Mouse (Mus musculus) hindbrain, postnatal 0 days (tissue): ENCODE results near the gene Prss8. TPM values are rescaled to one million over a fixed set of nuclear protein-coding genes. Genes with fewer than 3 reads are reported as not detected.
"Not testable (repeated sequence)": the region's sequence is repeated elsewhere in the genome, so short reads cannot be mapped to it uniquely, and the experiment has no call there.

Source experiments
- ATAC-seq: fragments of 200-750 bp; cut with Nextera tagmentation; 2 replicates; pipeline ENCODE4 v1.8.0; 2017; ENCODE audit warnings: mild to moderate bottlenecking, moderate TSS enrichment, moderate library complexity
- DNase-seq: peaks from one replicate; pipeline ENCODE4 v3.0.0-alpha.2; 2015; ENCODE audit warnings: low spot score
- H3K27ac ChIP-seq: fragments of 300-500 bp; sonication (generic); 2 replicates; pipeline ENCODE4 v1.5.1; 2014; ENCODE audit warnings: mild to moderate bottlenecking
- H3K27me3 ChIP-seq: fragments of 300-500 bp; sonication (generic); 2 replicates; pipeline ENCODE4 v1.6.1; 2014; ENCODE audit warnings: low read length, mixed read lengths; ENCODE audit not compliant: insufficient read depth
- H3K36me3 ChIP-seq: fragments of 300-500 bp; sonication (generic); 2 replicates; pipeline ENCODE4 v1.6.1; 2014; ENCODE audit warnings: low read length, mixed read lengths; ENCODE audit not compliant: insufficient read depth
- H3K4me1 ChIP-seq: fragments of 300-500 bp; sonication (generic); 2 replicates; pipeline ENCODE4 v1.6.1; 2014; ENCODE audit warnings: antibody characterized with exemption, low read length, mixed read lengths; ENCODE audit not compliant: insufficient read depth
- H3K4me2 ChIP-seq: fragments of 300-500 bp; sonication (generic); 2 replicates; pipeline ENCODE4 v1.6.1; 2014; ENCODE audit warnings: low read depth, mild to moderate bottlenecking, low read length, moderate library complexity, mixed read lengths
- H3K4me3 ChIP-seq: fragments of 300-500 bp; sonication (generic); 2 replicates; pipeline ENCODE4 v1.5.1; 2014; ENCODE audit warnings: low read length
- H3K9ac ChIP-seq: fragments of 300-500 bp; sonication (generic); replicated peaks from 2 replicates; pipeline ENCODE4 v1.6.1; 2014; ENCODE audit warnings: mild to moderate bottlenecking, low read length, moderate library complexity, mixed read lengths
- H3K9me3 ChIP-seq: fragments of 300-500 bp; sonication (generic); 2 replicates; pipeline ENCODE4 v1.6.1; 2016; ENCODE audit warnings: low read length, mixed read lengths
- CTCF ChIP-seq: IDR thresholded peaks from 2 replicates; pipeline ENCODE4 v1.5.1; 2016; ENCODE audit warnings: antibody characterized with exemption, control low read depth, low read depth
- WGBS: fragments of 180-500 bp; shearing (Covaris S2); extraction: QIAGEN DNeasy Blood & Tissue Kit; methylation state at CpG from one replicate; pipeline ENCODE4 v1.1.7; 2014; 5-methylcytosine and 5-hydroxymethylcytosine counted together
- polyA plus RNA-seq: library from polyadenylated mRNA; unstranded; fragments of >200 nt; fragmentation: Nextera tagmentation; extraction: Ambion mirVana; gene quantifications from 2 replicates; pipeline ENCODE4 v1.2.1, GENCODE M21; 2015
- total RNA-seq: library from RNA; depleted of rRNA; stranded (reverse); fragments of >200 nt; gene quantifications from 2 replicates; pipeline ENCODE4 v1.2.3, GENCODE M21; 2014

Gene Prss8
- total and polyA plus RNA-seq, 2 experiments from 2014 or later: 0.26 to 0.35 TPM

DNA sequence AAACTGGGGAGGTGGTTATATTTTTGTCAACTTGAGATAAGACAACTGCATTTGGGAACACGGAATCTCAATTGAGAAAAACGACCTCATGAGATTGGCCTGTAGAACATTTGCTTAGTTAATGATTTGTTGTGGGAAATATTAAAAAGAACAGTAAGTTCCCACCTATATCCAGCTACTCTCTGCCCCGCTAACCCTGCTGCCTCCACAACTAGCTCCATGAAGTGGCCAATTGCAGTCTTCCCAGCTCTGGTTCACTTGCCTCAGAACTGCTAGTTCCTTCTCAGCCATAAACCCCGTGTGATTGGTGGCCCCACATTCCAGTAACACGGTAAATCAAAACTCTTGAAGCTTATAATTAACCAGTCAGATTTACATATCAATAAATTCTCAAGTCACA is 29.5 kb upstream of the Prss8 start:
- Histone ChIP-seq H3K9ac (no peak overlapping the region), H3K4me3 (no peak overlapping the region), H3K9me3 (no peaks in the 10 kb centered on the region), H3K27ac (no peak overlapping the region), H3K27me3 (no peaks in the 10 kb centered on the region), H3K4me2 (no peak overlapping the region), H3K4me1 (no peaks in the 10 kb centered on the region), H3K36me3 (no peaks in the 10 kb centered on the region)
- 64% methylated on average over 5 of the region's 5 CpGs for WGBS
- no peak for TF ChIP-seq CTCF
- no peak for ATAC-seq
- no peak for DNase-seq

- Histone ChIP-seq H3K36me3 (no peaks in the 10 kb centered on the region), H3K4me2 (no peak overlapping the region), H3K27ac (no peak overlapping the region), H3K27me3 (no peaks in the 10 kb centered on the region), H3K9me3 (no peaks in the 10 kb centered on the region), H3K4me1 (no peaks in the 10 kb centered on the region), H3K9ac (no peak overlapping the region), H3K4me3 (no peak overlapping the region)
- 45% methylated on average over 13 of the region's 13 CpGs for WGBS
- no peak for TF ChIP-seq CTCF
- DNase-seq (no peak), ATAC-seq (no peak)
These were observed 23.1 kb upstream of the Prss8 start for GRCm38 (mm10) chr7:127952864-127953581.

- no peak for ATAC-seq
- 79% methylated on average over 6 of the region's 6 CpGs for WGBS
- no peak for TF ChIP-seq CTCF
- no peak within 1 kb of the TSS for H3K9ac ChIP-seq
- no peaks in the 10 kb centered on the region for H3K4me1 ChIP-seq
- H3K4me2 ChIP-seq: no peak within 1 kb of the TSS
- H3K4me3 ChIP-seq: no peak within 1 kb of the TSS
- no peak for DNase-seq
- no peaks in the 10 kb centered on the region for H3K9me3 ChIP-seq
- H3K27me3 ChIP-seq: peaks cover 25% of the 10 kb centered on the region; the same call in 1 of the 2 replicates
- H3K27ac ChIP-seq: no peak within 1 kb of the TSS
- no peaks in the 10 kb centered on the region for H3K36me3 ChIP-seq
These were observed 16.6 kb upstream of the Prss8 start, which contains the start of gene Prss36 for GRCm38 (mm10) chr7:127946470-127947023. TSS of gene Prss36 (minus strand) at chr7:127946725.

DNA sequence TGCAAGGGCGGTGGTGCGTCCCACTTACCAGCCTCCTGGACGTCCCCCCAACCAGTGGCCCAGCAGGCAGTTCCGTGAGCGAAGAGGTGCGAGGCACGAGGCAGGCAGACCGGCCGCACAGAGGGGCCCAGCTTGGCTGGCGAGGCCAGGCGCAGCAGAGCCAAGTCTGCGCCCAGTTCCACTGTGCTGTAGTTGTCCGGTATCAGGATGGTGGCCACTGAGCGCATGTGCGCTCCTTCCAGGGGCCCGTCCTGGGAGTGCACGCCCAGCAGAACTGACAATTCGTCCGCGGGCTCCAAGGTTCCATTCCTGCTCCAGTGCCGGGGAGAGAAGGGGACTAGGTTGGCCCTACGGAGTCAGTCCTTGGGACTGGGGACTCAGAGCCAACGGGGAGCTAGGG is 14.7 kb upstream of the Prss8 start:
- no peak overlapping the region; the same call in 1 of the 2 replicates for H3K4me2 ChIP-seq
- no peak overlapping the region for H3K4me3 ChIP-seq
- no peak for TF ChIP-seq CTCF
- DNase-seq: no peak
- no peak overlapping the region for H3K27ac ChIP-seq
- 11% methylated on average over 23 of the region's 23 CpGs for WGBS
- H3K9me3 ChIP-seq: no peaks in the 10 kb centered on the region
- no peaks in the 10 kb centered on the region for H3K36me3 ChIP-seq
- no peaks in the 10 kb centered on the region for H3K4me1 ChIP-seq
- peaks cover 25% of the 10 kb centered on the region; the same call in 1 of the 2 replicates for H3K27me3 ChIP-seq
- no peak overlapping the region for H3K9ac ChIP-seq
- ATAC-seq: no peak

DNA sequence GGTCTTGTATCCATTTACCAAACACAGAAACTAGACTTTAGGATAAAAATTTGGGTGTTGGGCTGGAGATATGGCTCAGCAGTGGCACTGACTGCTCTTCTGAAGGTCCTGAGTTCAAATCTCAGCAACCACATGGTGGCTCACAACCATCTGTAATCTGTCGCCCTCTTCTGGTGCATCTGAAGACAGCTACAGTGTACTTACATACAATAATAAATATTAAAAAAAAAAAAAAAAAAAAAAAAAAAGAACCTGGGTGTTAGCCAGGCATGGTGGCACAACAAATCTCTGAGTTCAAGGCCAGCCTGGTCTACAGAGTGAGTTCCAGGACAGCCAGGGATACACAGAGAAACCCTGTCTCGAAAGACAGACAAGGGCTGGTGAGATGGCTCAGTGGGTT is 12.2 kb upstream of the Prss8 start:
- TF ChIP-seq CTCF: 0 out of 2 replicates have a peak, but pooled peaks have one; percentile 3
- not testable (repeated sequence) for H3K9ac ChIP-seq, H3K4me1 ChIP-seq, DNase-seq, ATAC-seq, H3K4me2 ChIP-seq, H3K36me3 ChIP-seq, H3K27ac ChIP-seq, H3K4me3 ChIP-seq, H3K9me3 ChIP-seq
- WGBS: 53% methylated on average over 2 of the region's 2 CpGs
- H3K27me3 ChIP-seq: peaks cover 25% of the 10 kb centered on the region; the same call in 1 of the 2 replicates

GRCm38 (mm10) chr7:127936216-127936884 is 6.4 kb upstream of the Prss8 start:
- Histone ChIP-seq H3K4me2 (peak overlapping the region; percentile 80), H3K4me3 (peak overlapping the region; percentile 63), H3K27ac (peak overlapping the region; percentile 84), H3K9me3 (no peaks in the 10 kb centered on the region), H3K9ac (peak overlapping the region; percentile 81), H3K27me3 (no peaks in the 10 kb centered on the region), H3K36me3 (no peaks in the 10 kb centered on the region), H3K4me1 (no peaks in the 10 kb centered on the region)
- ATAC-seq (peak; percentile 18; the same call in 1 of the 2 replicates), DNase-seq (no peak)
- 53% methylated on average over 18 of the region's 18 CpGs for WGBS
- TF ChIP-seq CTCF: no peak

DNA sequence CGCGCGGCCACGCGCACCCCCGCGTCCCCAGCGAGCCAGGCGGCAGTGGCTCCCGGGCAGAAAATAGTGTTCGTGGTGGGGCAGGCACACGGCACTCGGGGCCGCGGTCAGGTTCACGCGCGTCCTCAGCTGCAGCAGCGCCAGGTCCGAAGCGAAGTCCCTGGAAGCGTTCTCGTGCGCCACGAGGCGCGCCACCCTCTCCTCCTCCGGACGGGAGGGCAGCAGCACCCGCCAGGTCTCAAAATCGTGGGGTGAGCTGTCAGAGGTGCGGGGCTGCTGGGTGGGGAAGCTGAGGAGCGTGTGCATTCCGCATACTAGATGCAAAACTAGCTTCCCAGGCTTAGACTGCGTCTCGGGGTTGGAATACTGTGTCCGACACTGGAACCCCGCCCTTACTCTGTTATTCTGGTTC is 5.8 kb upstream of the Prss8 start:
- DNase-seq (no peak), ATAC-seq (peak; percentile 72)
- Histone ChIP-seq H3K36me3 (no peaks in the 10 kb centered on the region), H3K4me2 (peak overlapping the region; percentile 80), H3K4me3 (peak overlapping the region; percentile 63), H3K9ac (peak overlapping the region; percentile 81), H3K4me1 (no peaks in the 10 kb centered on the region), H3K27ac (peak overlapping the region; percentile 84), H3K27me3 (no peaks in the 10 kb centered on the region), H3K9me3 (no peaks in the 10 kb centered on the region)
- WGBS: 1% methylated on average over 38 of the region's 38 CpGs
- TF ChIP-seq CTCF: no peak
